ENCODE assay signal across 9 mouse cellular contexts in genomic region chr8:120408241-120409215, GRCm38 (mm10).
DNase-seq lines count a peak whose midpoint lies in the region; ATAC-seq lines count a peak whose summit lies in the region.
"Had no signal": no experiment of that assay in that cellular context is flagged by ENCODE, and none has a peak within 500 bp of the region (broad histone marks: within the 10 kb centered on the region; RNA-seq: fewer than 3 reads in every experiment).

No protein-coding gene starts in this region.

- H3K27ac ChIP-seq in embryonic facial prominence, embryonic 11.5 days (replicated peaks; ENCODE audit: low read depth, low read length), result peak overlapping the region; percentile 41
- peak overlapping the region; percentile 45 for H3K27ac ChIP-seq in liver, embryonic 15.5 days (replicated peaks)
- H3K27ac ChIP-seq in stomach, embryonic 16.5 days (ENCODE audit: low read length), result peak overlapping the region; percentile 4; the same call in 1 of the 2 replicates
- H3K27ac ChIP-seq: limb, embryonic 13.5 days had no signal

- H3K36me3 ChIP-seq in embryonic facial prominence, embryonic 11.5 days (replicated peaks; ENCODE audit: control insufficient read depth, insufficient read depth, low read depth, low read length), result no peaks in the 10 kb centered on the region
- no peaks in the 10 kb centered on the region for H3K36me3 ChIP-seq in liver, embryonic 15.5 days (replicated peaks)
- no peaks in the 10 kb centered on the region for H3K36me3 ChIP-seq in stomach, embryonic 16.5 days (ENCODE audit: control insufficient read depth, insufficient read depth, low read length)
- H3K36me3 ChIP-seq: limb, embryonic 13.5 days had no signal

- H3K4me3 ChIP-seq in embryonic facial prominence, embryonic 11.5 days (ENCODE audit: low read depth, low read length), result no peak overlapping the region
- no peak overlapping the region for H3K4me3 ChIP-seq in liver, embryonic 15.5 days (replicated peaks)
- H3K4me3 ChIP-seq in stomach, embryonic 16.5 days (replicated peaks; ENCODE audit: low read length), result no peak overlapping the region
- H3K4me3 ChIP-seq: limb, embryonic 13.5 days had no signal

- no peak for ATAC-seq in embryonic facial prominence, embryonic 11.5 days (replicated peaks; ENCODE audit: insufficient number of reproducible peaks, low FRiP score, low TSS enrichment, low read depth)
- ATAC-seq in liver, embryonic 15.5 days (ENCODE audit: insufficient read depth), result no peak
- ATAC-seq in stomach, embryonic 16.5 days (ENCODE audit: insufficient read depth, low FRiP score), result no peak

- no peaks in the 10 kb centered on the region for H3K27me3 ChIP-seq in embryonic facial prominence, embryonic 11.5 days (ENCODE audit: control insufficient read depth, insufficient read depth, low read length)
- peaks cover 29% of the 10 kb centered on the region for H3K27me3 ChIP-seq in liver, embryonic 15.5 days
- no peaks in the 10 kb centered on the region for H3K27me3 ChIP-seq in stomach, embryonic 16.5 days (ENCODE audit: control insufficient read depth, insufficient read depth, low read length)

- WGBS in embryonic facial prominence, embryonic 11.5 days, result 23% methylated on average over 14 of the region's 14 CpGs
- WGBS in liver, embryonic 15.5 days (ENCODE audit: insufficient replicate concordance), result 57% methylated on average over 14 of the region's 14 CpGs
- 49% methylated on average over 14 of the region's 14 CpGs for WGBS in stomach, embryonic 16.5 days

- peaks cover 26% of the 10 kb centered on the region for H3K4me1 ChIP-seq in embryonic facial prominence, embryonic 11.5 days (ENCODE audit: control insufficient read depth, insufficient read depth, low read length)
- peaks cover 62% of the 10 kb centered on the region for H3K4me1 ChIP-seq in liver, embryonic 15.5 days (replicated peaks)
- H3K4me1 ChIP-seq in stomach, embryonic 16.5 days (ENCODE audit: control insufficient read depth, insufficient read depth, low read length), result peaks cover 40% of the 10 kb centered on the region

- H3K4me2 ChIP-seq in embryonic facial prominence, embryonic 11.5 days (ENCODE audit: low read depth, low read length), result no peak overlapping the region
- H3K4me2 ChIP-seq in liver, embryonic 15.5 days, result 0 out of 2 replicates have a peak overlapping the region, but pooled peaks have one; percentile 36
- no peak overlapping the region for H3K4me2 ChIP-seq in stomach, embryonic 16.5 days (ENCODE audit: low read depth, low read length)
- H3K4me2 ChIP-seq: limb, embryonic 13.5 days had no signal

- no peak overlapping the region for H3K9ac ChIP-seq in embryonic facial prominence, embryonic 11.5 days (replicated peaks; ENCODE audit: low read length)
- H3K9ac ChIP-seq in liver, embryonic 15.5 days, result no peak overlapping the region
- peak overlapping the region; percentile 29; the same call in 1 of the 2 replicates for H3K9ac ChIP-seq in stomach, embryonic 16.5 days (ENCODE audit: low read length)

- DNase-seq in thymus, postnatal 0 days (ENCODE audit: low spot score), result peak; percentile 43
- no peak for DNase-seq in thymus, postnatal 36 days
- no peak for DNase-seq in embryonic facial prominence, embryonic 11.5 days (ENCODE audit: low spot score)
- no peak for DNase-seq in ovary, postnatal 36 days (ENCODE audit: low spot score)
- DNase-seq in urinary bladder, postnatal 25 days (ENCODE audit: low spot score), result no peak
- no peak for DNase-seq in adrenal gland, postnatal 4 days (ENCODE audit: low spot score in 2 of 2)

- no peaks in the 10 kb centered on the region for H3K9me3 ChIP-seq in embryonic facial prominence, embryonic 11.5 days (replicated peaks; ENCODE audit: control insufficient read depth, low read length)
- no peaks in the 10 kb centered on the region for H3K9me3 ChIP-seq in liver, embryonic 15.5 days (replicated peaks)
- H3K9me3 ChIP-seq in stomach, embryonic 16.5 days (replicated peaks; ENCODE audit: control insufficient read depth, low read length), result no peaks in the 10 kb centered on the region
- H3K9me3 ChIP-seq: limb, embryonic 13.5 days had no signal
